Mouse (Mus musculus): ENCODE measurements around the gene 2010109A12Rik. TPM values are rescaled to one million over a fixed set of nuclear protein-coding genes. Genes with fewer than 3 reads are reported as not detected.
A peak's percentile ranks its signal among the peaks of the same experiment; 100 is the strongest.

Gene 2010109A12Rik
- polyA plus RNA-seq, 1 experiment from 2014 or later: 2.7 TPM

GRCm38 (mm10) chr5:93218375-93218774, 12.1 kb downstream of the 2010109A12Rik start:
- DNase-seq (ENCODE audit: low spot score): no peak
- no peaks in the 10 kb centered on the region for H3K9me3 ChIP-seq (replicated peaks; ENCODE audit: control insufficient read depth, low read length)
- H3K36me3 ChIP-seq (ENCODE audit: control insufficient read depth, insufficient read depth, low read length): no peaks in the 10 kb centered on the region
- no peak overlapping the region for H3K4me3 ChIP-seq (ENCODE audit: low read depth, low read length)
- no peaks in the 10 kb centered on the region for H3K27me3 ChIP-seq (replicated peaks; ENCODE audit: control insufficient read depth, insufficient read depth, low read length)
- WGBS: 90% methylated on average over 3 of the region's 3 CpGs
- H3K9ac ChIP-seq (ENCODE audit: low read length): no peak overlapping the region
- no peaks in the 10 kb centered on the region for H3K4me1 ChIP-seq (ENCODE audit: control insufficient read depth, insufficient read depth, low read length)
- H3K27ac ChIP-seq (ENCODE audit: low read depth, low read length): no peak overlapping the region
- no peak overlapping the region for H3K4me2 ChIP-seq (ENCODE audit: low read length)
- ATAC-seq: no peak

- H3K4me2 ChIP-seq (ENCODE audit: low read length): no peak overlapping the region
- H3K4me3 ChIP-seq (ENCODE audit: low read depth, low read length): no peak overlapping the region
- no peaks in the 10 kb centered on the region for H3K36me3 ChIP-seq (ENCODE audit: control insufficient read depth, insufficient read depth, low read length)
- peak; percentile 3 for DNase-seq (ENCODE audit: low spot score)
- no peak overlapping the region for H3K9ac ChIP-seq (ENCODE audit: low read length)
- H3K9me3 ChIP-seq (replicated peaks; ENCODE audit: control insufficient read depth, low read length): no peaks in the 10 kb centered on the region
- ATAC-seq: no peak
- H3K4me1 ChIP-seq (ENCODE audit: control insufficient read depth, insufficient read depth, low read length): no peaks in the 10 kb centered on the region
- H3K27ac ChIP-seq (ENCODE audit: low read depth, low read length): no peak overlapping the region
- no peaks in the 10 kb centered on the region for H3K27me3 ChIP-seq (replicated peaks; ENCODE audit: control insufficient read depth, insufficient read depth, low read length)
- WGBS: 64% methylated on average over 3 of the region's 3 CpGs
These were observed 15.3 kb downstream of the 2010109A12Rik start for GRCm38 (mm10) chr5:93221661-93222060.

- no peak overlapping the region for H3K27ac ChIP-seq (ENCODE audit: low read depth, low read length)
- no peaks in the 10 kb centered on the region for H3K36me3 ChIP-seq (ENCODE audit: control insufficient read depth, insufficient read depth, low read length)
- no peak overlapping the region for H3K4me2 ChIP-seq (ENCODE audit: low read length)
- no peaks in the 10 kb centered on the region for H3K27me3 ChIP-seq (replicated peaks; ENCODE audit: control insufficient read depth, insufficient read depth, low read length)
- H3K9me3 ChIP-seq (replicated peaks; ENCODE audit: control insufficient read depth, low read length): no peaks in the 10 kb centered on the region
- 85% methylated on average over 2 of the region's 2 CpGs for WGBS
- no peaks in the 10 kb centered on the region for H3K4me1 ChIP-seq (ENCODE audit: control insufficient read depth, insufficient read depth, low read length)
- DNase-seq (ENCODE audit: low spot score) (no peak), ATAC-seq (no peak)
- no peak overlapping the region for H3K4me3 ChIP-seq (ENCODE audit: low read depth, low read length)
- H3K9ac ChIP-seq (ENCODE audit: low read length): no peak overlapping the region
These were observed 18.2 kb downstream of the 2010109A12Rik start for GRCm38 (mm10) chr5:93224549-93224948.

- Histone ChIP-seq H3K4me2 (ENCODE audit: low read length) (no peak overlapping the region), H3K4me1 (ENCODE audit: control insufficient read depth, insufficient read depth, low read length) (no peaks in the 10 kb centered on the region), H3K9me3 (replicated peaks; ENCODE audit: control insufficient read depth, low read length) (no peaks in the 10 kb centered on the region), H3K4me3 (ENCODE audit: low read depth, low read length) (no peak overlapping the region), H3K27ac (ENCODE audit: low read depth, low read length) (no peak overlapping the region), H3K9ac (ENCODE audit: low read length) (no peak overlapping the region), H3K36me3 (ENCODE audit: control insufficient read depth, insufficient read depth, low read length) (no peaks in the 10 kb centered on the region), H3K27me3 (replicated peaks; ENCODE audit: control insufficient read depth, insufficient read depth, low read length) (no peaks in the 10 kb centered on the region)
- no peak for DNase-seq (ENCODE audit: low spot score)
- WGBS: 98% methylated on average over 3 of the region's 3 CpGs
- no peak for ATAC-seq
These were observed 20.8 kb downstream of the 2010109A12Rik start for GRCm38 (mm10) chr5:93227157-93227556.

- no peak for DNase-seq (ENCODE audit: low spot score)
- no peak for ATAC-seq
- 78% methylated on average over 2 of the region's 2 CpGs for WGBS
- no peaks in the 10 kb centered on the region for H3K27me3 ChIP-seq (replicated peaks; ENCODE audit: control insufficient read depth, insufficient read depth, low read length)
- H3K4me3 ChIP-seq (ENCODE audit: low read depth, low read length): no peak overlapping the region
- peaks cover 3% of the 10 kb centered on the region; the same call in 1 of the 2 replicates for H3K4me1 ChIP-seq (ENCODE audit: control insufficient read depth, insufficient read depth, low read length)
- H3K36me3 ChIP-seq (ENCODE audit: control insufficient read depth, insufficient read depth, low read length): no peaks in the 10 kb centered on the region
- H3K9me3 ChIP-seq (replicated peaks; ENCODE audit: control insufficient read depth, low read length): no peaks in the 10 kb centered on the region
- no peak overlapping the region for H3K27ac ChIP-seq (ENCODE audit: low read depth, low read length)
- H3K4me2 ChIP-seq (ENCODE audit: low read length): no peak overlapping the region
- H3K9ac ChIP-seq (ENCODE audit: low read length): no peak overlapping the region
These were observed 23.2 kb downstream of the 2010109A12Rik start for GRCm38 (mm10) chr5:93229527-93229926.

GRCm38 (mm10) chr5:93231721-93232120, 25.4 kb downstream of the 2010109A12Rik start:
- Histone ChIP-seq H3K4me3 (ENCODE audit: low read depth, low read length) (no peak overlapping the region), H3K9ac (ENCODE audit: low read length) (no peak overlapping the region), H3K9me3 (replicated peaks; ENCODE audit: control insufficient read depth, low read length) (no peaks in the 10 kb centered on the region), H3K27ac (ENCODE audit: low read depth, low read length) (no peak overlapping the region), H3K4me1 (ENCODE audit: control insufficient read depth, insufficient read depth, low read length) (peaks cover 3% of the 10 kb centered on the region; the same call in 1 of the 2 replicates), H3K4me2 (ENCODE audit: low read length) (no peak overlapping the region), H3K27me3 (replicated peaks; ENCODE audit: control insufficient read depth, insufficient read depth, low read length) (no peaks in the 10 kb centered on the region), H3K36me3 (ENCODE audit: control insufficient read depth, insufficient read depth, low read length) (no peaks in the 10 kb centered on the region)
- WGBS: 69% methylated on average over 3 of the region's 3 CpGs
- DNase-seq (ENCODE audit: low spot score) (no peak), ATAC-seq (no peak)

GRCm38 (mm10) chr5:93232838-93233237, 26.5 kb downstream of the 2010109A12Rik start:
- no peaks in the 10 kb centered on the region for H3K9me3 ChIP-seq (replicated peaks; ENCODE audit: control insufficient read depth, low read length)
- DNase-seq (ENCODE audit: low spot score) (no peak), ATAC-seq (no peak)
- H3K4me1 ChIP-seq (ENCODE audit: control insufficient read depth, insufficient read depth, low read length): peaks cover 3% of the 10 kb centered on the region; the same call in 1 of the 2 replicates
- H3K36me3 ChIP-seq (ENCODE audit: control insufficient read depth, insufficient read depth, low read length): no peaks in the 10 kb centered on the region
- H3K9ac ChIP-seq (ENCODE audit: low read length): no peak overlapping the region
- 88% methylated on average over 2 of the region's 2 CpGs for WGBS
- H3K27me3 ChIP-seq (replicated peaks; ENCODE audit: control insufficient read depth, insufficient read depth, low read length): no peaks in the 10 kb centered on the region
- H3K27ac ChIP-seq (ENCODE audit: low read depth, low read length): no peak overlapping the region
- no peak overlapping the region for H3K4me2 ChIP-seq (ENCODE audit: low read length)
- H3K4me3 ChIP-seq (ENCODE audit: low read depth, low read length): no peak overlapping the region

GRCm38 (mm10) chr5:93234130-93234529, 27.8 kb downstream of the 2010109A12Rik start:
- peaks cover 3% of the 10 kb centered on the region; the same call in 1 of the 2 replicates for H3K4me1 ChIP-seq (ENCODE audit: control insufficient read depth, insufficient read depth, low read length)
- H3K9ac ChIP-seq (ENCODE audit: low read length): no peak overlapping the region
- ATAC-seq: 0 out of 2 replicates have a peak, but pooled peaks have one; percentile 20
- no peaks in the 10 kb centered on the region for H3K27me3 ChIP-seq (replicated peaks; ENCODE audit: control insufficient read depth, insufficient read depth, low read length)
- peak; percentile 27 for DNase-seq (ENCODE audit: low spot score)
- H3K4me3 ChIP-seq (ENCODE audit: low read depth, low read length): no peak overlapping the region
- H3K27ac ChIP-seq (ENCODE audit: low read depth, low read length): no peak overlapping the region
- H3K9me3 ChIP-seq (replicated peaks; ENCODE audit: control insufficient read depth, low read length): no peaks in the 10 kb centered on the region
- WGBS: 57% methylated on average over 4 of the region's 4 CpGs
- H3K4me2 ChIP-seq (ENCODE audit: low read length): no peak overlapping the region
- no peaks in the 10 kb centered on the region for H3K36me3 ChIP-seq (ENCODE audit: control insufficient read depth, insufficient read depth, low read length)

GRCm38 (mm10) chr5:93234605-93235004, 28.3 kb downstream of the 2010109A12Rik start:
- 86% methylated on average over 2 of the region's 2 CpGs for WGBS
- DNase-seq (ENCODE audit: low spot score) (no peak), ATAC-seq (no peak)
- Histone ChIP-seq H3K9me3 (replicated peaks; ENCODE audit: control insufficient read depth, low read length) (no peaks in the 10 kb centered on the region), H3K27me3 (replicated peaks; ENCODE audit: control insufficient read depth, insufficient read depth, low read length) (no peaks in the 10 kb centered on the region), H3K4me1 (ENCODE audit: control insufficient read depth, insufficient read depth, low read length) (peaks cover 3% of the 10 kb centered on the region; the same call in 1 of the 2 replicates), H3K4me3 (ENCODE audit: low read depth, low read length) (no peak overlapping the region), H3K4me2 (ENCODE audit: low read length) (no peak overlapping the region), H3K9ac (ENCODE audit: low read length) (no peak overlapping the region), H3K36me3 (ENCODE audit: control insufficient read depth, insufficient read depth, low read length) (no peaks in the 10 kb centered on the region), H3K27ac (ENCODE audit: low read depth, low read length) (no peak overlapping the region)
